Mouse (Mus musculus) adipocyte (in vitro differentiated cells): ENCODE data around the gene Dnajb11.

Experiments used
- DNase-seq: peaks from one replicate; pipeline ENCODE4 v3.0.0-alpha.2; 2016; ENCODE audit warnings: low spot score

Dnajb11 gene

GRCm38 (mm10) chr16:22881487-22881886 lies 23.8 kb downstream of the Dnajb11 start:
- peak; percentile 18 for DNase-seq

- DNase-seq, result no peak
These were observed 25.8 kb downstream of the Dnajb11 start for GRCm38 (mm10) chr16:22883441-22883840.

GRCm38 (mm10) chr16:22885356-22885755 lies 27.7 kb downstream of the Dnajb11 start:
- DNase-seq, result no peak

- DNase-seq, result no peak
These were observed 29.1 kb downstream of the Dnajb11 start for GRCm38 (mm10) chr16:22886726-22887125.

- no peak for DNase-seq
These were observed 31.2 kb downstream of the Dnajb11 start for GRCm38 (mm10) chr16:22888835-22889234.

GRCm38 (mm10) chr16:22889716-22890115 lies 32.1 kb downstream of the Dnajb11 start:
- DNase-seq, result no peak

DNA sequence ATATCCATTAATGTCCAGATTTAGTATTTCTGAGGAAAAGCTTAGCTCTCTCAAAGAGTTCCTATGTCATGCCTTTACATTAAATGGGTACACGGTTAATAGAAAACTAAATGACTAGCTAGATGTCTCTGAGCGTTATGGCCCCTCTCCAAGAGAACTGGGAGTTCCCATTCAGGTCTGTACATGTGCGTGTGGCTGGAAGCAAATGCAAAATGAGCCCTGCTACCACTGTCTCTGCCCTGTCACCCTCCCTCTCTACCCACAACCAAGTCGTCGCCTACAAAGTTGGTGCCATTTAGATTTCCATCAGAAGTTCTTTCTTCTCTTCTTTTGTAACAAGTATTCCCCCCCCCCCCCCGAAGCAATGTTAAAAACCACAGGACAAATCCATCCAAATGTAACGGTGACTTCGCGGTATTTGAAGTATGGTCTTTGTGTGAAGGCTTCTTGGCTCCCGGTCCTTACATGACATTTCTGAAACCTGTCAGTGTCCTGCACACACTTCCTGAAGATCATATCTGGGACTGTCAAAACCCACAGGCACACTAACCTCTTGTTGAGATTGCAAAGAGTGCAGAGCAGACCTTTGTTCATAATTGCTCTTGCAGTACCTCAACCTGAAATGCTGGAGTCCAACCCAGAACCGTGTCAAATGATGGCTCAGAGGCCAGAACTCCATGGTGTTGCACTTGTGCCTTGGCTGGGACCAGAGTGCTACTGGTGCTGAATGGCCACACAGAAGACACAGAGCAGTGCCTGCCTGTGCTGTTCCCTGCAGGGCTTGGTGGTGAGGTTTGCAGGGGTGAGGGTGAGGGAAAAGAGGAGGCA lies 33.3 kb downstream of the Dnajb11 start, which contains the start of gene Ahsg:
Gene Ahsg (plus strand): TSS at position 595 of the 828 bp plus-strand sequence.
- DNase-seq, result no peak

DNA sequence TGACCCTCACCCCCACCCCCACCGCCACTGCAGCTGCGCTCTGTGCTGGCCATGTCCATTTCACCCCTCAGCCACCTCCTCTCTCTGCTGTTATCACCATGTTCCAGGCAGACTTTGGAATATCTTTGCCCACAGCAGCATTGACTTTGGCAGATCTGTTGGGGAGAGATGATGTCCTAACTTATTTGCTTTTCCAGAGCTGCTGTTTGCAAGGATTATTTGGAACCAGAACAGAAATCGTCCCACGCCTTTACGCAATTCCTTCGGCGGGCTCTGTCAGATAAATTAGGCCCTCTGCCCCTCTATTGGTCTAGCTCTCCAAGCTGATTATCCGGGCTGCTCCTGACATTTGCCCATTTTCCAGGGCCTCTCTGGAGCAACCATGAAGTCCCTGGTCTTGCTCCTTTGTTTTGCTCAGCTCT lies 34.1 kb downstream of the Dnajb11 start:
- DNase-seq, result no peak

GRCm38 (mm10) chr16:22894095-22894494 lies 36.5 kb downstream of the Dnajb11 start:
- DNase-seq, result no peak

DNA sequence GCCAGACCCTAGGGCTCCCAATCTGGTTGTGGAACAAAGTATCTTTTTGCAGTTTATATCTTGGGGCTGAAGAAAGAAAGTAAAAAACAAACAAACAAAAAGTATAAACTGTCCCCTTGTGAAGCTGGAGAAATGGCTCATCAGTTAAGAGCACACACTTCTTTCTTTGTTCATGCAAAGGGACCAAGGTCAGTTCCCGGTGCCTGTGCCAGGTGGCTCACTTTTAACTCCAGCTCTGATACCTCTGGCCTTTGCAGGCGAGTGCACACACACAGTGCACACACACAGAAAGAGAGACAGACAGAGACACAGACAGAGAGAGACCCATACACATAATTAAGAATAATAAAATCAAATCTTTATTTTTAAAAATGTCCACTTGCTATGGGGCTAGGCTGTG lies 39.0 kb downstream of the Dnajb11 start:
- no peak for DNase-seq

DNA sequence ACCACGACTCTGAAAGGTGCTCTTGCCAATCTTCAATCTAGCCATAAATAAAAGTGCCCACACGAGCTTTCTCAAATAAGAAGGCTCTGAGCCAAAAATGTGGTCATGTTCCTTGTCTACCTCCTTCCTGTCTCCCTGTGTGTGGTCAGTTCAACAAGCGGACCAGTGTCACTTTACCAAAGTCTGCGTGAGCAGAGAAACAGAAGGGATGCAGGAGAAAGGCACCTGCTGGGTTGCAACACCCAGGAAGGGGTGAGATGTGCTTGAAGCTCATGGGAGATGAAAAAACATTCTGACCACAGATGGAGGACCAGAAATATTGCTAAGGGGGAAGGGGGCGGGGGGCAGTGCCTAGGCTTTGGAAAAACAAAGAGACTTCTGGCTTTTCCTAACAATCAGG lies 41.7 kb downstream of the Dnajb11 start:
- no peak for DNase-seq

DNA sequence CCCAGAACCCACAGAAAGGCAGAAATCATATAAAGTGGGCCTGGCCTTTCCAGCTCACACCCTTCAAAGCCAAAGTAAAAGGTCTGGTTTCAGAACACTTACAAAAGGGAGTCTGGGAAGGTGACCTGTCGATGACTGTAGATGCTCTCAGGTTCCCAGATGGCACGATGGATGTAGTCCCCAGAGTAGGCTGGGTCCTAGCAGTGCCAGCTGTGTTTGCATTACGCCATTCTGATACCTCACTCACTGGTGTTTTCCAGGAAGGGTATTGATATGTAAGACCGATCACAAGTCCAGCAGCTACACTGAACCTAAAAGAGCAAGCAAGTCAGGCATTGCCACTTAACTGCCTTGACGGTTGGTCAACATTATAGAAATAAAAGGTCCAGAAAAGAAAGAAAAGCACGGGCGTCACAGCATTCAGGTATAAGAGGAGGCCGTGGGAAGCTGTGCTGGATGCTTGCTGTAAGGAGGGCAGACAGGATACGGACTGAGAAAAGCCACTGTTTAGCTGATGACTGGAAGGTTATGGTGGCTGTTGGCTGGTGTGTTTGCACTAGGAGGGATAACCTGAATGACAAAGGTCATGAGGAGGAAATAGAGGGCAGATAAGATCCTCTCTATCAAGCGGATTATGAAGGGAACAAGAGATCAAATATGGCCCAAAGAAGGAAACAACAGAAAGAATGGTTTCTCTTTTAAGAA lies 42.4 kb downstream of the Dnajb11 start:
- DNase-seq, result no peak

- no peak for DNase-seq
These were observed 43.7 kb downstream of the Dnajb11 start for GRCm38 (mm10) chr16:22901326-22901725.

- DNase-seq, result no peak
These were observed 51.6 kb downstream of the Dnajb11 start for GRCm38 (mm10) chr16:22909290-22909689.

DNA sequence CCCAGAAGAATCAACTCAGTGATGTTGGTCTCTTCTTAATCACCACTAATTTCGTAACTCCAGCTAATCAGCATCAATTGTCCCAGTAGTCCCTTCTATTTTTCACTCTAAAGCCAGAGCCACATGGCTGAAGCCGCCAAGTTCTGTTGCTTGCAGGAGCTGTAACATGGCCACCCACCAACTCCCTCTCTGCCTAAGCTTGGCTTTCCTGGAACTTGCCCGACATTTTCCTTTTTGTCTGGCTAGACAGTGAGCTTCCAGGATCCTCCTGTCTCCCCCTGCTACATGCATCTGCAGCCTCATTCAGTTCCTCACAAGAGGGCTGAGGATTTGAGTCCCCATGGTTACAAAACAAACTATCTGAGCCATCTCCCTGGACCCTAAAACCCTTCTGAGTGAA lies 54.3 kb downstream of the Dnajb11 start:
- DNase-seq, result no peak

GRCm38 (mm10) chr16:22912886-22913285 lies 55.2 kb downstream of the Dnajb11 start:
- DNase-seq, result no peak

- DNase-seq, result no peak
These were observed 56.6 kb downstream of the Dnajb11 start for GRCm38 (mm10) chr16:22914276-22914675.

DNA sequence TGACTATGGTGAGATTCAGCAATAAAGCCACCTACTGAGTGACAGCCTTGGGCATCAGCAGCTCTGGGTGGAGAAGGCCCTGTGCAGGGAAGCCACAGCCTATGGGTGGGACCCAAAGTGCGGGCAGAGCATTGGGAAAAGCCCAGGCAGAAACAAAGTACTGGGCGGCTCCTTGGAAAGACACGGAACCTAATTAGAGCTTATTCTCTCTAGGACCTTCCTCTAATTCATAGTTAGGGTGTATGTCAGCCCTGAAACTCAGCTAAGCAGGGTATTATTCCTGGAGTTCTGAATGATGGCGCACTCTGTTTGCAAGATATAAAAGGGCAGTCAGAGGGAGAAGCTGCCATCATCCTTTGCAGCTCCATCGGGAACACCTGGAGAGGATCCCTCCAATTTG lies 60.4 kb downstream of the Dnajb11 start, which contains the start of gene Fetub:
Gene Fetub (plus strand): TSS at position 301 of the 400 bp plus-strand sequence.
- DNase-seq, result no peak

GRCm38 (mm10) chr16:22918664-22919312 lies 61.1 kb downstream of the Dnajb11 start:
- no peak for DNase-seq

DNA sequence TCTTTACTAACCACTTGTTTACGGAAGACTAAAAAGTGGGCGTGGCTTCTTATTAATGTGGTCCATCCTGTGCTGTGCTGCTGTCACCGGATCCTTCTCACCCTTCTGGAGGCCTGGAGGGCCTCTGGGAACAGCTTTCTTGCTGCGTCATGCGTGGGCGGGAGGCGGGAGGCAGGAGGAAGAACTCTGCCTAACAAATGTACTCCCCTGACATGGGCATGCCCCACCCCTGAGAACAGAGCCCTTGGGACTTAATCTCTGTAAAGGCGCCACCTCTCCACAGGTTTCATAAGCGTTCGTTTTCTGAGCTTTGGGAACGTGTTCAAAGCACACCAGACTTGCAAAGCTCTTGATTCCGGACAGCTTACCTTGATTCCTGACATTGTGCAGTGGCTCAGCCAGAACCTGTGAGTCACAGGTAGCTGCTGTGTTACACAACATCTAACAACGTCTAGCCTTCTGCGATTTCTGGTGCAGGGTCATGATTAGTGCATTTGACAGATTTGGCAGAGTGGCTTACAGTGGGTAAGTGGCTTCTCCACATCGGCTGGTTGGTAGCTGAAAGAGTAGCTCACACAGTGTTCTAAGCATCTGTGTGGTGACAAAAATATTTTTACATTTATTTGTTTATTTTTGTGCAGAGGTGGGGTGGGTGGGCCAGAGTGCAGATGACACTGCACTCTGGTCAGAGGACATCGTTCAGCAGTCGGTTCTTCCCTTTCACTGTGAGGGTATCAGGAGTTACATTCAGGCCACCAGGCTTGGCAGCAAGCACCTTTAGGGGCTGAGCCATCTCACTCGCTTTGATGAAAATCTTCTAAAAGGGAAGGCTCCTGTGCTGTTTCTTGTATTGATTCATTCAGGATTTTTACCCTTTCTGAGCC lies 62.6 kb downstream of the Dnajb11 start:
- DNase-seq, result peak; percentile 16

DNA sequence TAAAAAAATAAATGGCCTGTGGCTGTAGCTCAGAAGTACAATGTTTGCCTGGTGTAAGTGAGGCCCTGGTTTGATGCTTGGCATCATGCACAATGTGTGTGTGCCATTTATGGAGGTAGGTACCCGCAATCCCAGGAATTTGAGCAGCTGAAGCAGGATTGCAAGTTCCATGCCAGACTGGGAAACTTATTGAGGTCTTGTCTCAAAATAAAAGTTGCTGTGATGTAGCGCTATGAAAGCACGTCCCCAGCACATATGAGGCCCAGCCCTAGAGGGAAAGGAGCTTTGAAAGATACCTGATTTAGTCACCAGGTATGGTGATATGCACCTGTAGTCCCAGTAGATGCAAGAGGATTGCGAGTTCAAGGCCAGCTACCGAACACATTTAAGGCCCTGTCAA lies 64.1 kb downstream of the Dnajb11 start:
- DNase-seq, result no peak

- DNase-seq, result no peak
These were observed 64.8 kb downstream of the Dnajb11 start for GRCm38 (mm10) chr16:22922433-22922832.
